In the genomic region with DNA sequence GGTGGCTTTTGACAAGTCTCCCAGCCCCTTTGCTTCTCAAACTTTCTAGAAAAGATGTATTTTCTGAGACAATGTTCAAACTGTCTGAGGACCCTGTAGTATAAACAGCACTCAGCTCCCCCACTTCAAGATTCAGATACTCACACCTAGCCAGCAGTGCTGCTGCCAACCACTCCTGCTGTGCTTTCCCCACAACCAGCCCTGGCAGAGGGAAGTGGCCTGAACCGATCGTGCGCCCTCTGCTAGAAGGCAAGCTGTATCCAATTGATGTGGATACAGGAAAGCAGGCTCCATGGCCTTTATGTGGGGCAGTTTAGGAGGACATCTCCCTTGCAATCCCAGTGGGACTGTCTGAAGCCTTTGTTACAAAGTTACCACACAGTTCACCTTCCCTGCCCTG, we compare ENCODE assay signal across 14 mouse cellular contexts.
"Had no signal": no experiment of that assay in that cellular context is flagged by ENCODE, and none has a peak within 500 bp of the region (broad histone marks: within the 10 kb centered on the region; RNA-seq: fewer than 3 reads in every experiment).

No protein-coding gene starts in this region.

- H3K27me3 ChIP-seq: limb, embryonic 13.5 days; midbrain, embryonic 15.5 days; neural tube, embryonic 12.5 days; stomach, embryonic 15.5 days had no signal

- H3K4me1 ChIP-seq: midbrain, embryonic 15.5 days; neural tube, embryonic 12.5 days had no signal

- H3K4me3 ChIP-seq: layer of hippocampus, adult 2 months; limb, embryonic 13.5 days; midbrain, embryonic 15.5 days; neural tube, embryonic 12.5 days; stomach, embryonic 15.5 days had no signal

- H3K4me2 ChIP-seq: limb, embryonic 13.5 days; midbrain, embryonic 15.5 days; neural tube, embryonic 12.5 days; stomach, embryonic 15.5 days had no signal

- H3K27ac ChIP-seq: kidney, postnatal 0 days; layer of hippocampus, adult 2 months; limb, embryonic 13.5 days; liver, embryonic 14.5 days; midbrain, embryonic 15.5 days; neural tube, embryonic 12.5 days; stomach, embryonic 15.5 days had no signal

- DNase-seq: kidney, adult 9 months; kidney, postnatal 4 days; lung, adult 18-20 months; lung, postnatal 14 days; right cerebral cortex, postnatal 4 days; spleen, adult 18-20 months; thymus, postnatal 4 days had no signal

- ATAC-seq: midbrain, embryonic 15.5 days had no signal

- H3K9ac ChIP-seq: limb, embryonic 13.5 days; liver, embryonic 14.5 days; midbrain, embryonic 15.5 days; neural tube, embryonic 12.5 days; stomach, embryonic 15.5 days had no signal

- H3K9me3 ChIP-seq: limb, embryonic 13.5 days; midbrain, embryonic 15.5 days; neural tube, embryonic 12.5 days; stomach, embryonic 15.5 days had no signal

- H3K36me3 ChIP-seq: limb, embryonic 13.5 days; midbrain, embryonic 15.5 days; neural tube, embryonic 12.5 days; stomach, embryonic 15.5 days had no signal
